Mouse (Mus musculus) B cell, adult 62 days (primary cell): Measurements from ENCODE around the gene March6. TPM values are rescaled to one million over a fixed set of nuclear protein-coding genes. Genes with fewer than 3 reads are reported as not detected.

Source experiments
- total RNA-seq: library from RNA; stranded (reverse); gene quantifications from 4 replicates; pipeline ENCODE4 v1.2.4, GENCODE M21; 2023

Gene March6
- 53.9 to 59.7 TPM (median 57.4 TPM) in 4 replicates for total RNA-seq

DNA sequence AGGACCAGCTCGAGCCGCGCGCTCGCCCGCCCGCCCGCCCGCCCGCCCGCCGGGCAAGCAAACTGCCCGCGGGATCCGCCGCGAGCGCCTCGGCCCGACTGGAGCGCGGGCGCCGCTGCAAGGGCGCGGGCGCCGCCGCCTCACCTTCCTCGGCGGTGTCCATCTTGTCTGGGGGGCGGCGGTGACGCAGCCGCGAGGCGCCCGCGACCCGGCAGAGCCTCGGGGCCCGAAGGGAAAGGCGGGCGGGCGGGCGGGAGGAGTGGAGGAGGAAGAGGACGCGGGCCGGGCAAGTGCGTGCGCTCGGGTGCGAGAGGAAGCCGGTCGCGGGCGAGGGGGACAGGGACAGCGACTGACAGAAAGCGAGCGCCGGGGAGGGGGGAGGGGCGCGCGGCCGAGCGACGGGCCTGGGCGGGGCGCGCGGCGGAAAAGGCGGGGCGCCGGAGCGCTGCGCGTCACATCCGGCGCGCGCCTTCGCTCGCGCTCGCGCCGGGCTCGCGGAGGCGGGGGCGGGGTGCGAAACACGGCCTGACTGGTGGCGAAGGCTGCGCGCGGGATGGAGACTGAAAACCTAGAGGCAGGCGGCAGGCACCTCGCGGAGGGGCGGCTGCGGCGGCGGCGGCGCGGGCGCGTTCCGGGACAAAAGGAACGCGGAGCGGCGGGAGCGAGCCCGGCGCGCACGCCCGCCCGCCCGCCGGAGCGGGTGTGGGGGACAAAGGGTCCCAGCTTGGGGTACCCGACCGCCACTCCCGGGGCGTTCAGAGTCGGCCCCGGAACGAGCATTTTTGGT lies at the start of gene March6:
March6 (minus strand) TSS at position 395 of the 787 bp plus-strand sequence.

DNA sequence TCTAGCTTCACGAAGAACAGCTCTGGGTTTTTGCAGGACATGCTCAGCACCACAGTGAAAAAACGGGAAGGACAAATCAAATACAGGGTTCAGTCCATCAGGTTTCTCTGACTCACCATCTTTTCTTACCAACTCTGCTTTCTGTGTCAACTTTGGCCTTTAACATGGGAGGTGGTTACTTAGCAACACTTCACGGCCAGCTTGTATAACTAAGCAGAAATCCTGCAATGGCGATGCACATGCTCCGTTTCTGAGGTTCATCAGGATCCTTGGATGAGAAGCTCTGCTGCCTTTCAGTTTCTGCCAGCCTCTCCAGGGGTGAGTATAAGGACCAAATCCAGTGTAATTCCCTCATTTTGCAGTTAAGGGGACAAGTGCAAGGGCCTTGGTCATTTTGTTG lies 34.3 kb upstream of the March6 start, which contains the start of gene Cmbl:
Cmbl (plus strand) TSS at position 206 of the 400 bp plus-strand sequence.

DNA sequence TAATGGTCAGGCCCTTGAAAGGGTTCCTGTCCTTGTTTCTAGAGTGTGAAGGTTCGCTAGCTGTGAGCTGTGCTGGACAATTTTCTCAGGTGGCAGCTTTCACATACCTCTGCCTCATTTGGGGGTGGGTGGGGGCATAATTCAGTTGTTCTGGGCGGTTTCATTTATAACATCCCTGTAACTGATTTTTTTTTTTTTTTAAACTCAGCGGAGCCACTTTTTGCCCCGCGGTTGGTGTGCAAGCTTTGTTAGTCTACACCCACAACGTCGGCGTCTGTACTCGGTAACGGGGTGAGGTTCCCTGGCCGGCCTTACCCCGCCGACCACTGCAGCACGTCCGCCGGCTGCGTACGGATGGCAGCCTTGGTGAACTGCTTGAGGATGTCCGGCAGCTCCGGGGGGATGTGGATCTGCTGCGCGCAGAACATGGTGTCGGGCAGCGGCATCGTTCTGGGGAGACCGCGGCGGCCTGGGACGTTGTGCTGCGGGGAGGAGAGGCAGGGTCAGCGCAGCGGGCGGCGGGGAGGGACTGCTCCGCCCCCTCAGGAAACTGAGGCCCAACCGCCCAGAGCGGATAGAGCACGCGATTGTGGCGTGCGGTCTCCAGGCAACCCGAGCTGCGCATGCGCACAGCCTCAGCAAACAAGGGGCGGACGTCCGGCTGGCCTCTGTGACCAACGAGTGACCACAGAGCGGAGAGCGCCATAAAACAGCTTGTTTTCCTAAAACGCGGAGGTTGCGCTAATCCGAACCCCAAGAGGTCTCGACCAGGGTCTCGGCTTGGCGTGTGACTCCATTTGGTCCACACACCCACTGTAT lies 77.5 kb downstream of the March6 start, which contains the start of gene Ropn1l:
Ropn1l (minus strand) TSS at position 640 of the 819 bp plus-strand sequence.

Other genes starting within 250 kb of the March6 start
- 15.5 to 21.0 TPM (median 19.9 TPM) in 4 replicates for gene Ankrd33b, start 163.3 kb downstream of the March6 start, total RNA-seq
- 1.1 to 1.9 TPM (median 1.5 TPM) in 4 replicates for gene Ropn1l, start 77.3 kb downstream of the March6 start, total RNA-seq
- gene Cmbl, start 34.3 kb upstream of the March6 start, total RNA-seq: not detected in 4 replicates
- gene Cct5, start 70.8 kb upstream of the March6 start, total RNA-seq: 188 to 210 TPM (median 206 TPM) in 4 replicates
- gene Fam173b, start 70.8 kb upstream of the March6 start, total RNA-seq: 9.3 to 12.9 TPM (median 12.1 TPM) in 4 replicates